Mouse (Mus musculus) neural tube, embryonic 14.5 days (tissue): ENCODE measurements at regions not wholly inside any gene's neighbourhood (a gene's known extent, or its start where the extent isn't known, plus 50 kb on each side); places are given as distances from the start of the nearest gene placed in this dataset.

Experiments
- ATAC-seq: fragments of 200-750 bp; cut with Nextera tagmentation; 2 replicates; pipeline ENCODE4 v1.8.0; 2017; ENCODE audit warnings: low read depth, mild to moderate bottlenecking, moderate TSS enrichment, moderate library complexity
- H3K27ac ChIP-seq: fragments of 300-500 bp; sonication (generic); 2 replicates; pipeline ENCODE4 v1.5.1; 2014; ENCODE audit warnings: low read depth, mild to moderate bottlenecking, control low read depth, low read length, moderate library complexity, mixed read lengths
- H3K27me3 ChIP-seq: fragments of 300-500 bp; sonication (generic); 2 replicates; pipeline ENCODE4 v1.6.1; 2014; ENCODE audit warnings: low read length; ENCODE audit not compliant: control insufficient read depth, insufficient read depth
- H3K36me3 ChIP-seq: fragments of 300-500 bp; sonication (generic); 2 replicates; pipeline ENCODE4 v1.6.1; 2014; ENCODE audit warnings: low read length, mixed read lengths; ENCODE audit not compliant: control insufficient read depth, insufficient read depth
- H3K4me1 ChIP-seq: fragments of 300-500 bp; sonication (generic); 2 replicates; pipeline ENCODE4 v1.6.1; 2014; ENCODE audit warnings: low read length; ENCODE audit not compliant: control insufficient read depth, insufficient read depth
- H3K4me2 ChIP-seq: fragments of 300-500 bp; sonication (generic); 2 replicates; pipeline ENCODE4 v1.6.1; 2014; ENCODE audit warnings: mild to moderate bottlenecking, low read depth, low read length, control low read depth
- H3K4me3 ChIP-seq: fragments of 300-500 bp; sonication (generic); 2 replicates; pipeline ENCODE4 v1.5.1; 2014; ENCODE audit warnings: low read depth, low read length, control low read depth, mixed read lengths
- H3K9ac ChIP-seq: fragments of 300-500 bp; sonication (generic); replicated peaks from 2 replicates; pipeline ENCODE4 v1.6.1; 2014; ENCODE audit warnings: low read depth, mild to moderate bottlenecking, control low read depth, low read length, mixed read lengths
- H3K9me3 ChIP-seq: fragments of 300-500 bp; sonication (generic); 2 replicates; pipeline ENCODE4 v1.6.1; 2016; ENCODE audit warnings: low read length; ENCODE audit not compliant: control insufficient read depth
- WGBS: fragments of 180-500 bp; shearing (Covaris S2); extraction: QIAGEN DNeasy Blood & Tissue Kit; methylation state at CpG from one replicate; pipeline ENCODE4 v1.1.7; 2014; 5-methylcytosine and 5-hydroxymethylcytosine counted together

DNA sequence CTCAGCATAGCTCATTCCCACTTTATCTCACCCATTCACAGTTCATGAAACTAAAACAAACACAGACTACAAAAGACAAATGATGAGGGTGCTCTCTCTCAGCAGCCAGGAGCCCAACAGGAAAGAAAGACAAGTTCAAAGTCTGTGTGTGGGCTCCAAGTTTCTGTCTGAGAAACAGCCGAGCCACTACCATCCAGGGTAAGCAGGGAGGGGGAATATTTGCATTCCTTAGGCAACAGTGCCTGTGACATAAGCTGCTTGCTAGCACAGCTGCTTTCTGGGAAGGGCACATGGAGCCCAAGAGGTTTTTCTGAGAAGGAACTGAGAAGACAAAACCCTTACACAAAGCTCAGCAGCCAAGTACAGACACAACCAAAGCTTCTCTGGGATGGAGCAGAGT is 78.5 kb downstream of the Cmpk2 start:
- no peak for ATAC-seq
- no peak overlapping the region for H3K4me3 ChIP-seq
- no peak overlapping the region for H3K27ac ChIP-seq
- no peak overlapping the region for H3K4me2 ChIP-seq
- H3K36me3 ChIP-seq = no peaks in the 10 kb centered on the region
- H3K4me1 ChIP-seq = peaks cover 16% of the 10 kb centered on the region
- no peak overlapping the region for H3K9ac ChIP-seq
- no peaks in the 10 kb centered on the region for H3K27me3 ChIP-seq
- no peaks in the 10 kb centered on the region for H3K9me3 ChIP-seq
- 27% methylated on average over 1 of the region's 1 CpGs for WGBS

DNA sequence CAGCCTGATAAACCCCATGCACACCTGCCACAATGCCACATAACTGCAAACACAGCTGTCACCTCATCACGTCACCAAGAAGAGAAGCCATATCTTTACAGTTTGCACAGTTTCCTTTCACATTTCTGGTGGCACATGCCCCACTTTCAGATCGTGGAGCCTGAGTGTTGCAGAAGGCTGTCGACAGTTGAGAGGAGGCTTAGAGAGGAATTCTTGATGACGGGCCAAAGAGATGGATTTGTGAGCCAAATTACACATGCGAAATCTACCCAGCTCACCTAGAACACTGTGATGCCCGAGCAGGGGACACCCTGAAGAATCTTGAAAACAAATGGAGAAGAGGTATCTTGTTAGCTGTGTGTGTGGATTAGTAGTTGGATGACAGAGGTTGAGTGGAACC is 77.4 kb downstream of the Cmpk2 start:
- Histone ChIP-seq H3K9ac (no peak overlapping the region), H3K4me1 (peaks cover 9% of the 10 kb centered on the region), H3K4me2 (no peak overlapping the region), H3K4me3 (no peak overlapping the region), H3K36me3 (no peaks in the 10 kb centered on the region), H3K27ac (no peak overlapping the region), H3K27me3 (no peaks in the 10 kb centered on the region), H3K9me3 (no peaks in the 10 kb centered on the region)
- ATAC-seq = no peak
- WGBS = 89% methylated on average over 6 of the region's 6 CpGs

DNA sequence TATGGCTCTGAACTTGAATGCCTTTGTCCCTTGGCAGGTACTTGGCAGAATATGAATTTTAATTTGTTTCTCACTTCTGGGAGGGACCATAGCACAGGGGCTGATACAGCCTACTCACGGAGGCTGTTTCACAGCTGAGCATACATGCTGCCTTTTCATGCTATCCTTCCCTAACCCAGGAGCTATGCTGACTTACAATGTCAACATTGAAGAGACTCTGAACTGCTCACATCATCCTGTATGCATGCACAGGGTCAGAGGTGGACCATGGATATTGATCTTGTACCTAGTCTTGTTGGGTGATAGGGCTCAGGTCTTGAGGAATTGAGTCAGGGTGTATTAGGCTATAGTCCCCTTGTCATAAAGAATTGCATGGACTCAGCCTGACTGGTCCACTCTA is 74.5 kb downstream of the Cmpk2 start:
- ATAC-seq = no peak
- Histone ChIP-seq H3K27me3 (no peaks in the 10 kb centered on the region), H3K36me3 (no peaks in the 10 kb centered on the region), H3K9ac (no peak overlapping the region), H3K9me3 (no peaks in the 10 kb centered on the region), H3K4me1 (no peaks in the 10 kb centered on the region), H3K27ac (no peak overlapping the region), H3K4me2 (no peak overlapping the region), H3K4me3 (no peak overlapping the region)
- 85% methylated on average over 1 of the region's 1 CpGs for WGBS

DNA sequence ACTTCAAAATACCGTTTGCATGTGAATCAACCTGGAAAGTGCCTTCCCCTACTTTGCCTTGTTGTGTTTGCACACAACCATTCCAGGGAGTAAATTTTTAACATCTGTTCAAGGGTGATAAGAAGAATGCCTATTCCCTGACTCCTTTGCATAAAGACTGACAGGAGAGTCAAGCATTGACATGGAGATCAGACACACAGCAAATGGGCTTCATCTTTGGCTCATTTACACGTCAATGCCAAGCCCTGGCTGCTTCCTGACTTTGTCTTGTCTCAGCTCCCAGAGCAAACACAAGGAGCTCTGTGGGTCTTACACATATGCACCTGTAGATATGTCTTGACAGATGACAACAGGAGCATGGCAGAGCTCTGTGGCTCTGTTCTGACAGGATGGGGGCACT is 73.4 kb downstream of the Cmpk2 start:
- no peak overlapping the region for H3K4me3 ChIP-seq
- H3K4me2 ChIP-seq = no peak overlapping the region
- H3K4me1 ChIP-seq = no peaks in the 10 kb centered on the region
- no peaks in the 10 kb centered on the region for H3K36me3 ChIP-seq
- no peaks in the 10 kb centered on the region for H3K9me3 ChIP-seq
- no peak overlapping the region for H3K27ac ChIP-seq
- no peak for ATAC-seq
- H3K9ac ChIP-seq = no peak overlapping the region
- H3K27me3 ChIP-seq = no peaks in the 10 kb centered on the region
- 15% methylated on average over 2 of the region's 2 CpGs for WGBS

DNA sequence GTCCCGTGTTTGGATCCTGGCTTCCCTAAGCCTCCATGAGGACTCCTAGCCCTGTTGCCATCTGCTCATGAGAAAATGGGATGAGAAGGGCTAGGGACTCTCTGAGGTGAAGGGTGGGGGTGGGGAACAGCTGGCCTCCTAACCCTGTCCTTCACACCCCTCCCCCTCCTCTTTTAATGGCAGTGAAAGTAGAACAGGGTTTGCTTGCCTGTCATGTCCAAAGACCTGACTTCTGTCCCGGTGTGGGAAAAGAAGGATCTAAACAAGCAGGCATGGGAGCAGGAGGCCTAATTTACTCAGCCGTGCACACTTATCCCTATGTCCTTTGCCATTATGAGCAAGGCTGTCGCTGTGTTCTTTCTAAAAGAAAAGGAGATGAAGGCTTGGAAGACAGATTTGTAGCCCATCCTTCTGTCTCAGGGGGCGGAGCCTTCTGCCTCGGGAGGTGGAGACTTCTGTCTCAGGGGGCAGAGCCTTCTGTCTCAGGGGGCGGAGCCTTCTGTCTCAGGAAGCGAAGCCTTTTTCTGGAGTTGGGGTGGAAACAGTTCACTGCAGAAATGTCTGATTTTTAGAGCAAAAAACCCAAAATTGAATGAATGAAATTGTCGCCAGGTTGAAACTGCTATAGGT is 66.4 kb downstream of the Cmpk2 start:
- ATAC-seq = no peak

DNA sequence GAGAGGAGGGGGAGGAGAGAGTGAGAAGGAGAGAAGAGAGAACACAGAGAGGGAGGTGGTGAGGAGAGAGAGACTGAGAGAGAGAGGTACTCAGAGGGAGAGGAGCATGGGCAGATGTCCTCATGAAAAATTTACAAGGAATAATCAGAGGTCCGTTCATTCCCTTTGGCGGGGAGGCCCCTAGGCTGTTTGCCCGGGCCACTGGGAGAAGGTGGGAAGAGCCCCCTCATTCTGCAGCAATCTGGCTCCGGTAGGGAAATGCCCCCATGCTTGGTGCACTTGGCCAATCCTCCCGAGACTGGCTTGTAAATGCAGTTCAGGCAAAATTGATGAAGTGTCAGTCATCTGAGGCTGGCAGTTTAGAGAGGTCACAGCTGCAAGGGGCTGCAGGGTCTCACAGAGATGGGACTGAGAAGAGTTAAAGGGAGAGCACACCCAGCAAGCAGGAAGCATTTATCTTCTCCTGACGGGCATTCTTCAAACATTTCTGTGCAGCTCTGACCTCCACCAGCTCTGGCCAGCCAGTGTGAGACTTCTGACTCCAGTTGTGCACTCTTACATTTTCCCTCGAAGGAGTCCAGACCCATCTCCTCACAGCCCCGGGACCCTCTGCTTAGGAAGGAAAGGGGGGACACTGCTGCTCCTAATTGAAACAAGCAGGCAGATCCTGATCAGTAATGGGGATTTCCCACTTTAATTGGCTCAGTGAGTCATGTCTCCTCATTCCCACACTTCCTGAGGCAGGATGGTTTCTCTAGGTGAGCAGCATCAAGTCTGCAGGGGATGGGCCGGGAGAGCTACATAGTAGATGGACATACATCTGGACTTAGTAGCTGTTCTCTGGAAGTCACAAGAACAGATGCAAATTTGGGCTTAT is 65.5 kb downstream of the Cmpk2 start:
- Histone ChIP-seq H3K4me2 (peak overlapping the region; percentile 23; the same call in 1 of the 2 replicates), H3K9ac (peak overlapping the region; percentile 28; the same call in 1 of the 2 replicates), H3K9me3 (no peaks in the 10 kb centered on the region), H3K27me3 (no peaks in the 10 kb centered on the region), H3K4me1 (peaks cover 13% of the 10 kb centered on the region), H3K36me3 (no peaks in the 10 kb centered on the region), H3K4me3 (no peak overlapping the region), H3K27ac (peak overlapping the region; percentile 85)
- WGBS = 10% methylated on average over 9 of the region's 9 CpGs
- peak; percentile 63 for ATAC-seq

More for the DNA sequence above, 66.4 kb downstream of the Cmpk2 start:
- Histone ChIP-seq H3K4me2 (no peak overlapping the region), H3K9ac (no peak overlapping the region), H3K27me3 (no peaks in the 10 kb centered on the region), H3K9me3 (no peaks in the 10 kb centered on the region), H3K4me1 (peaks cover 13% of the 10 kb centered on the region), H3K36me3 (no peaks in the 10 kb centered on the region), H3K27ac (0 out of 2 replicates have a peak overlapping the region, but pooled peaks have one; percentile 6), H3K4me3 (no peak overlapping the region)
- 50% methylated on average over 9 of the region's 9 CpGs for WGBS

DNA sequence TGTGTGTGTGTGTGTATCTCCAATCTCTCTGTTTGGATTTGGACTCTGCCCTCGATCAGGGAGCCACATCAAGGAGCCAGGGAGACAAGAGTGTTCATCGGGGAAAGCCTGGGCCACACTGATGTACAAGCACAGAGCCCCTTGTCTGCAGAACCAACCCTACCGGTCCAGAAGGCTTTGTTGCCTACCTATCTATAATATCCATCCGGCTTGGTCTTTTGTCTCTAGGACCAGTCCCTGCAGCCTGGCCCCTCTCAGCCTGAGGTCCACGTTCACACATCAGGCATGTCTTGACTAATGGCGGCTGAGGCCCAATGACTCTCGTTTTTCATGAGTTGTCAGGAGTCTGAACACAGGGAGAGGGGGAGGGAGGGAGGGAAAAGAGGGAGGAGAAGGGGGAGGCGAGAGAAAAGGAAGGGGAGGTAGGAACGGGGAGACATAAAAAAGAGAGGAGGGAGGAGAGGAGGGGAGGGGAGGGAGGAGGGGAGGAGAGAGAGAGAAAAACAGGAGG is 64.7 kb downstream of the Cmpk2 start:
- peak; percentile 65 for ATAC-seq
- H3K9me3 ChIP-seq = no peaks in the 10 kb centered on the region
- H3K27me3 ChIP-seq = no peaks in the 10 kb centered on the region
- WGBS = 11% methylated on average over 9 of the region's 9 CpGs
- no peak overlapping the region for H3K4me3 ChIP-seq
- peaks cover 13% of the 10 kb centered on the region for H3K4me1 ChIP-seq
- no peaks in the 10 kb centered on the region for H3K36me3 ChIP-seq
- H3K4me2 ChIP-seq = peak overlapping the region; percentile 27; the same call in 1 of the 2 replicates
- peak overlapping the region; percentile 85 for H3K27ac ChIP-seq
- H3K9ac ChIP-seq = 0 out of 2 replicates have a peak overlapping the region, but pooled peaks have one; percentile 25

DNA sequence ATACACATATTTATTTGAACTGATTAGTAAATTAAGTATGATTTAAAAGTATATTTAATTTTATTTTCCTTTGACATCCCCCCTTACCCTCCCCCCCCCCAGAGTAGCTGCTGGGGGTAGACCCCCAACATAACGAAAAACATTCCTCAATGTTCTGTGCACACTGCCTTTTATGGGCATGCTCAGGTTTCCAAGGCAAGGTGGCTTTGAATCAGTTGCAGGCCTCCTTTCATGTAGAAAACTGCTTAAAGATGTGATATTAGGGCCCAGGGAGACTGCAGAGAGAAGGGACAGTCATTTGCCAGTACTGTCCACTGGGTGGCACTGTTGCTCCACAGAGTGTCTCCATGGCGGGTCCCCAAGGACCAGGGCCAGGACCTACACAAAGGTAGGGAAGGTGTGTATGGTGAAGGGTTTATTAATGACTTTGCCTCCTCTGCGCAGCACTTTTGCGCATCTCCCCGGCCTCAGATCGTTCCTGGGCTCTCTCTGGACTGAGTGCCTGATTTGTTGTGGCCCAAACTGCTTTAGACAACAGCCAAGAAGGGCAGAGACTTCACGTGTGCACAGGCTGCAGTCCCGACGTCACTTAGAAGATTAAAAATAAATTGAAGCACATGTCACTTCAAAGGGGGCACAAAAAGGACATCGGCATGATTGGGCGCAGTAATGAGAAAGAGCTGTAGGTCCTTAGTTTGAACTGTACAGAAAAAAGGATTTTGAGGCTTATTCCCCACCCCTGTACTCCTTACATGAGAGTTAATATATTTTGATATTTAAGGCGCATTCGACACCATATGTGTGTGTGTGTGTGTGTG is 64.0 kb downstream of the Cmpk2 start:
- H3K9me3 ChIP-seq = no peaks in the 10 kb centered on the region
- ATAC-seq = peak; percentile 89
- H3K27ac ChIP-seq = peak overlapping the region; percentile 85
- 0 out of 2 replicates have a peak overlapping the region, but pooled peaks have one; percentile 16 for H3K9ac ChIP-seq
- peaks cover 13% of the 10 kb centered on the region for H3K4me1 ChIP-seq
- H3K36me3 ChIP-seq = no peaks in the 10 kb centered on the region
- H3K27me3 ChIP-seq = no peaks in the 10 kb centered on the region
- H3K4me2 ChIP-seq = peak overlapping the region; percentile 27; the same call in 1 of the 2 replicates
- 27% methylated on average over 13 of the region's 13 CpGs for whole genome bisulfite sequencing
- H3K4me3 ChIP-seq = no peak overlapping the region
